Mouse (Mus musculus): ENCODE measurements at regions not wholly inside any gene's neighbourhood (a gene's known extent, or its start where the extent isn't known, plus 50 kb on each side); places are given as distances from the start of the nearest gene placed in this dataset.

DNA sequence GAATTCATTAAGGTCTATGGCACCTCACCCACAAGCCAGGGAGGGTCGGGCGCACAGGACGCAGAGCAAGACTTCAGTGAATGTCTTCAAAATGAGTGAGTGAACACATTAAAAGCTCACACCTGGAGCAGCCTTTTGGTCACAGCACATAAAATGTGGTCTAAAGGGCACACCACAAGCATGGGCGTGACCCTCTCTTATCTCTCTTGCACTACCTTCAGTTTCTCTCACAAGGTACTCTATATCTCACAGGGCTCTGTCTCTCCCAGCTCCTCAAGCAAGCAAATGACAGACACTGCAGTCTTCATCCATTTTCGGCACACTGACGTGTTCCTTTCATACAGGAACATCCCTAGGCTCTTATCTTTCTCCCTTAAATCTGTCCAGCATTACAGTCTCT is 444.0 kb downstream of the Slc16a7 start:
- no peaks in the 10 kb centered on the region for H3K4me1 ChIP-seq (replicated peaks)
- WGBS, result 80% methylated on average over 6 of the region's 6 CpGs
- no peak overlapping the region for H3K9ac ChIP-seq (replicated peaks)
- no peaks in the 10 kb centered on the region for H3K27me3 ChIP-seq
- no peaks in the 10 kb centered on the region for H3K36me3 ChIP-seq
- no peaks in the 10 kb centered on the region for H3K9me3 ChIP-seq
- H3K27ac ChIP-seq, result no peak overlapping the region
- ATAC-seq (ENCODE audit: insufficient number of reproducible peaks, insufficient read depth, low FRiP score, low TSS enrichment, low read depth), result no peak
- H3K4me3 ChIP-seq (replicated peaks), result no peak overlapping the region
- H3K4me2 ChIP-seq, result no peak overlapping the region

DNA sequence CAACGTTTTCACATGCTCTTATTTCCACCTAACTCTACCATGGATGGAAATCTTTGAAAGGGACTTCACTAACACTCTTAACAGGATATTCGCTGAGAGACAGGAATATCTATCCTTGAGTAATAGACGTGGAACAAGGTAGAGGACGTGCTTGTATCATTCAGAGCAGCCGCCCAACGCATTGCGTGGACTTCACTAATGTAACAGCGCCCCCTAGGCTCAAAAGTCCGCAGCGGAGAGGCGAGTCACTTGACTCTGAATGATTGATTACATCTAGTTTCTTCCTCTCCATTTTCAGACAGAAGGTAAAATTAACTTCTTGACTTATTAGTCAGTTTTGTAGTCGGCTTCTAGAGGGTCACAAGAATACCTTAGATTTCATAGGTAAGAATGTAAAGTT is 447.1 kb downstream of the Slc16a7 start:
- WGBS, result 57% methylated on average over 12 of the region's 12 CpGs
- H3K9me3 ChIP-seq, result no peaks in the 10 kb centered on the region
- no peak overlapping the region for H3K4me2 ChIP-seq
- H3K4me1 ChIP-seq (replicated peaks), result no peaks in the 10 kb centered on the region
- no peaks in the 10 kb centered on the region for H3K36me3 ChIP-seq
- no peak overlapping the region for H3K9ac ChIP-seq (replicated peaks)
- H3K4me3 ChIP-seq (replicated peaks), result no peak overlapping the region
- no peaks in the 10 kb centered on the region for H3K27me3 ChIP-seq
- H3K27ac ChIP-seq, result no peak overlapping the region
- ATAC-seq (ENCODE audit: insufficient number of reproducible peaks, insufficient read depth, low FRiP score, low TSS enrichment, low read depth), result no peak

DNA sequence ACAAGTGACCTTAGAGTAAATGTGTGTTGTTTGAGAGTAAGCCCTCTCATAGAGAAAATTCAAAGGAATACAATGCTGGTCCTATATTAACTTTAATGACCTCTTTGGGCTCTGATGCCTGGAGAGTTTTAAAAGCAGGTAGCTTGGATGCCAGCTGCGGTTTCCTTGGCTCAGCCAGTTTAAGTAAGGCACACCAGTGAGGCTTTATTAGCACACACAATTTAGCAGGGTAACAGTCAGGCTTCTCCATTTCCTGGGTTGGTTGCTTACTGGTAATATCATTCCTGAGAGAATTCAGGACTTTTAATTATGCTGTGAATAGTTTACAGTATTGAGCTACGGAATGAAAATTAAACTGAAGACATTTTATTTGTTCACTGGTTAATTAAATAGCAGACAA is 462.0 kb downstream of the Slc16a7 start:
- Histone ChIP-seq H3K36me3 (no peaks in the 10 kb centered on the region), H3K27ac (no peak overlapping the region), H3K9ac (replicated peaks) (no peak overlapping the region), H3K27me3 (no peaks in the 10 kb centered on the region), H3K4me1 (replicated peaks) (peaks cover 5% of the 10 kb centered on the region; the same call in 1 of the 2 replicates), H3K9me3 (no peaks in the 10 kb centered on the region), H3K4me2 (no peak overlapping the region), H3K4me3 (replicated peaks) (no peak overlapping the region)
- WGBS, result 23% methylated on average over 2 of the region's 2 CpGs
- peak; percentile 52; the same call in 1 of the 2 replicates for ATAC-seq (ENCODE audit: insufficient number of reproducible peaks, insufficient read depth, low FRiP score, low TSS enrichment, low read depth)

DNA sequence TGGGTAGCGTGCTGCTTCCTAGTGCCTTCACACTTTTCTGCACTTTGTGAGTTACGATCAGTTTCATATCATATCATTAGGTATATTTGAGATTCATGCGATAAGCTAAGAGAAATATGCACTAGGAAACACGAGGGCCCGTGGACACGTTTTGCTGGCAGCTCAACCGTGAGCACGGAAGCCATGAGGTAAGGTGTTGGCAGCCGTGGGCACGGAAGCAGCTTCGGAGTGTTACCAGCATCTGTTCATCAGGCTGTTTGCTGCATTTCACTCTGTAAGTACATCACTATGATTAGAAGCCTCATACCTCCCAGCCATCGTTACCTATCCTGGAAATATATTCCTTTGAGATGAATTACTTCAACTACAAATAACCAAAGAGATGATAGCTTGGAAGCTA is 489.2 kb downstream of the Slc16a7 start:
- ATAC-seq (ENCODE audit: insufficient number of reproducible peaks, insufficient read depth, low FRiP score, low TSS enrichment, low read depth), result no peak
- Histone ChIP-seq H3K36me3 (no peaks in the 10 kb centered on the region), H3K4me2 (no peak overlapping the region), H3K27me3 (no peaks in the 10 kb centered on the region), H3K4me1 (replicated peaks) (no peaks in the 10 kb centered on the region), H3K27ac (no peak overlapping the region), H3K9me3 (no peaks in the 10 kb centered on the region), H3K4me3 (replicated peaks) (no peak overlapping the region), H3K9ac (replicated peaks) (no peak overlapping the region)
- WGBS, result 91% methylated on average over 12 of the region's 12 CpGs

DNA sequence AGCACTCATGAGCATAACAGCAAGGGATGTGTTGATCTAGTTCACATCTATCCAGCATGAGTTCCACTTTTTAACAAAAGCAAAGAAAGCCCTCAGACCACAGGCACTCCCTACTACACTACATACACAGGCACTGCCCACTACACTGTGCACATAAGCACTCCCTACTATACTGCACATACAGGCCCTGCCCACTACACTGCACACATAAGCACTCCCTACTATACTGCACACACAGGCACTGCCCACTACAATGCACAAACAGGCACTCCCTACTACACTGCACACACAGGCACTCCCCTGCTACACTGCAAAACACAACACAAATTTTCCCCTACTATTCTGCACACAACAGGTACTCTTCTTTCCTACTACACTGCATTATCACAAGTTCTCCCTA is 510.7 kb downstream of the Slc16a7 start:
- Histone ChIP-seq H3K4me1 (replicated peaks) (no peaks in the 10 kb centered on the region), H3K4me3 (replicated peaks) (no peak overlapping the region), H3K27me3 (no peaks in the 10 kb centered on the region), H3K36me3 (no peaks in the 10 kb centered on the region), H3K9ac (replicated peaks) (no peak overlapping the region), H3K4me2 (no peak overlapping the region), H3K27ac (no peak overlapping the region), H3K9me3 (no peaks in the 10 kb centered on the region)
- ATAC-seq (ENCODE audit: insufficient number of reproducible peaks, insufficient read depth, low FRiP score, low TSS enrichment, low read depth), result no peak; the same call in 1 of the 2 replicates

DNA sequence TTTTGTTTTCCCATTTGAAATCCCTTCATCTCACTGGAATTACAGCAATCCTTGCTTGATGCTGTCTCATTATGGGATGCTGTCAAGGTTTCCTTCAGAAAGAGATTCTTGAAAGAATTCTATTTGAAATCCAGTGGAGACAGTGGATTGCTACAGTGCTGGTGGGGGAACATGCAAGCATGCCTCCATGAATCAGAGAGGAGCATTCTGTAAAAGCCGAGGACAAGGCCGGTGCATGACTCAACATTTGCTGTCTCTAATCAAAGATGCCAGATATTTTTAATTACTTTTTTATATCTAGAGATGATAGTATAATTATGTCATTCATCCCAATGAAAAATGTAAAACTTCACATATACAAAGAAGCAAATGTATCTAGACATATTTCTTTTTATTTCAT is 511.6 kb downstream of the Slc16a7 start:
- Histone ChIP-seq H3K9ac (replicated peaks) (no peak overlapping the region), H3K4me2 (no peak overlapping the region), H3K36me3 (no peaks in the 10 kb centered on the region), H3K9me3 (no peaks in the 10 kb centered on the region), H3K4me1 (replicated peaks) (no peaks in the 10 kb centered on the region), H3K27me3 (no peaks in the 10 kb centered on the region), H3K27ac (no peak overlapping the region), H3K4me3 (replicated peaks) (no peak overlapping the region)
- ATAC-seq (ENCODE audit: insufficient number of reproducible peaks, insufficient read depth, low FRiP score, low TSS enrichment, low read depth), result no peak
- WGBS, result 96% methylated on average over 2 of the region's 2 CpGs

DNA sequence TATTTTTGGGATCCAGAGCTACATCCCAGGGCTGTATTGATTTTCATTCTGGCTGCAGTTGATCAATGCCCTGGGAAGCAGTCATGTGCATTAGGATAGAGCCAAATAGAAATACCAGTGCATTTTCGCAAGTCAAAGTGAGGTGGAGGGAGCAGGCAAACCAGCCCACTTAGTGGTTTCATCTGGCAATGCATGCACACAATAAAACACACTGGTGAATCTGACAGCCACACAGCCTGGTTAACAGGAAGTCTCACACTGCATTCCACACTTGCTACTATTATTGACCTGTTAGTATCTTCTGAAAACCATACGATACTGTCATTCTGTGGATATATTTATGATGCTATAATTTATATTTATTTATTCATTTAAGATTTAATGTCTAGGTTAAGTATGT is 517.1 kb downstream of the Slc16a7 start:
- ATAC-seq (ENCODE audit: insufficient number of reproducible peaks, insufficient read depth, low FRiP score, low TSS enrichment, low read depth), result no peak
- no peak overlapping the region for H3K4me2 ChIP-seq
- WGBS, result 79% methylated on average over 2 of the region's 2 CpGs

DNA sequence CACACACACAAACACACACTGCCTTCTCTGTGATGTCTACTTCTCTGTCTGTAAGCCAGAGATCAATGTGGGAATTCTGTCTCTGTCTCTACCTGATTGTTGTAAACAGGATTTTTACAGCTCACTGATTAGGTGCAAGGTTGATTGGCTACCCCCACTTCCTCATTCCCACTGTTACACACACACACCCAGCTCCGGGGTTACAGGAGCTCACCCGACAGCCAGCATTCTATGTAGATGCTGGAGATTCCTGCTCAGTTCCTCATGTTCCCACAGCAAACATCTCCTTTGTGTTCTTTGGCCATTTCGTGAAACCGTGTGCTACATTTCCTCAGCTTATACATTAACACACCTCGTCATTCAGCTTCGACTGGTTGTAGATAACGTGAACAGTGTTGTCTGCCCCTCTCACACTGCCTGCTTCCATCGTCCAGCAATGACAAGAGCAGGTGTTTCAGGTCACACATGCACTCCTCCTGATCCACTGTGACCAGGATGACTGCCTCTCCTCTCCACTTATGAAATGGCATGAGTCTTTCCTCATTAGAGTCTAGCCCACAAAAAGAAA is 546.6 kb downstream of the Slc16a7 start:
- Histone ChIP-seq H3K36me3 (no peaks in the 10 kb centered on the region), H3K9me3 (no peaks in the 10 kb centered on the region), H3K27ac (no peak overlapping the region), H3K4me2 (no peak overlapping the region), H3K9ac (replicated peaks) (no peak overlapping the region), H3K4me1 (replicated peaks) (no peaks in the 10 kb centered on the region), H3K4me3 (replicated peaks) (no peak overlapping the region), H3K27me3 (no peaks in the 10 kb centered on the region)
- ATAC-seq (ENCODE audit: insufficient number of reproducible peaks, insufficient read depth, low FRiP score, low TSS enrichment, low read depth), result no peak
- 78% methylated on average over 8 of the region's 8 CpGs for WGBS

More for the DNA sequence above, 517.1 kb downstream of the Slc16a7 start:
- Histone ChIP-seq H3K4me1 (replicated peaks) (no peaks in the 10 kb centered on the region), H3K9me3 (no peaks in the 10 kb centered on the region), H3K27me3 (no peaks in the 10 kb centered on the region), H3K36me3 (no peaks in the 10 kb centered on the region), H3K9ac (replicated peaks) (no peak overlapping the region), H3K4me3 (replicated peaks) (no peak overlapping the region), H3K27ac (no peak overlapping the region)

DNA sequence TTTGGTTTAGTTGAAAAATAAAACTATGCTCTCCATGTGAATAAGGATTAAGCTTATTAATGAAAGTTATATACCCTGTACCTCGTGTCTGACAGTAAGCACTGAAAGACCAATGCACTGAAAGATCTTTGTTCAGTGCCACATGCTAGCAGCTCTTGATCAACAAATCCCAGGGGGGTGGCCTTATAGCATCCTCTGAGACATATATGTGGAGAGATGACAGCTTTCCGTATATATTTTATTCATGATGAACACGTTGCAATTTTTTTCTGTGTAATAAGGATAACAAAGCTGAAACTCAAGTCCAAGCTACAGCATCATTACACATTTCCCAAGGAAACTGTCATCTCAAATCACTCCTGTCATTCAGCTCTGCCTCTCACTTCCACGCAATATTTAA is 555.3 kb downstream of the Slc16a7 start:
- WGBS, result 83% methylated on average over 4 of the region's 4 CpGs
- H3K27me3 ChIP-seq, result no peaks in the 10 kb centered on the region
- no peaks in the 10 kb centered on the region for H3K4me1 ChIP-seq (replicated peaks)
- H3K36me3 ChIP-seq, result no peaks in the 10 kb centered on the region
- no peak overlapping the region for H3K27ac ChIP-seq
- no peak for ATAC-seq (ENCODE audit: insufficient number of reproducible peaks, insufficient read depth, low FRiP score, low TSS enrichment, low read depth)
- H3K4me3 ChIP-seq (replicated peaks), result no peak overlapping the region
- H3K9ac ChIP-seq (replicated peaks), result no peak overlapping the region
- no peak overlapping the region for H3K4me2 ChIP-seq
- H3K9me3 ChIP-seq, result no peaks in the 10 kb centered on the region

DNA sequence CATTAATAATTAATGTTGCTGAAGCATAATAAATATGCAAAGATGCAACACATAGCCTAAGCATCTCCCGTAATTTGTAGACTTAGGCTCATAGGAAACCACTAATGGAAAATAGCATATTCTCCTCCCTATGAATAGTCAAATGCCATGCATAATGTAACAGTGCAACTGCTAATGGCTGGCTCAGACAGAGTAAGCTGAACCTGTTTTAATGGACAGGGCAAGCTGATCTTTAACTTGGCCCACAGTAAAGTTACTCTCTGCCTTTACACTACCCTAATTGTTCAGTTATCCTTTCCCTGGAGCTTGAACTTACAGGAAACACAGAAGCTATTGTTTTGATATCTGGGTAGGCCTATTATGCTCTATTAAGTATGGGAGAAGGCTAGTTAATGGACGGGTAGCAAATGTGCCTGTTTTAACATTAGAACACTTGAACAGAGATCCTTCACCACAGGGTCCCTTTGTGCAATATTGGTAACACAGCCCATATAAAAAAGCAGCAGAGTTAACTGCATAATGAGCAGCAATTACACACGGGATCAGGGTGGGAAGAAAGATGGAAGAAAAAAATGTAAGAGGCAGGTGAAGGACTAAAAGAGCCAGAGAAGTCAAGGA is 585.2 kb downstream of the Slc16a7 start:
- peak; percentile 81; the same call in 1 of the 2 replicates for ATAC-seq (ENCODE audit: insufficient number of reproducible peaks, insufficient read depth, low FRiP score, low TSS enrichment, low read depth)
- 61% methylated on average over 3 of the region's 3 CpGs for WGBS
- H3K36me3 ChIP-seq, result no peaks in the 10 kb centered on the region

More for the DNA sequence above, 585.2 kb downstream of the Slc16a7 start:
- H3K4me2 ChIP-seq, result no peak overlapping the region
- H3K27ac ChIP-seq, result 0 out of 2 replicates have a peak overlapping the region, but pooled peaks have one; percentile 7
- no peaks in the 10 kb centered on the region for H3K27me3 ChIP-seq
- H3K9ac ChIP-seq (replicated peaks), result no peak overlapping the region
- H3K9me3 ChIP-seq, result no peaks in the 10 kb centered on the region
- H3K4me1 ChIP-seq (replicated peaks), result no peaks in the 10 kb centered on the region
- no peak overlapping the region for H3K4me3 ChIP-seq (replicated peaks)
